Mouse (Mus musculus): Measurements from ENCODE around the gene 2210017I01Rik.

GRCm38 (mm10) chr3:92572514-92573155 lies 34.7 kb downstream of the 2210017I01Rik start:
- TF ChIP-seq CTCF (IDR thresholded peaks at IDR 0.05; ENCODE audit: low read depth, low read length) (no peak), POLR2A (IDR thresholded peaks at IDR 0.05; ENCODE audit: insufficient read depth, low read length) (no peak)

All from ES-Bruce4 (cell line).